Mouse (Mus musculus): ENCODE measurements around the gene Pex11a. TPM values are rescaled to one million over a fixed set of nuclear protein-coding genes. Genes with fewer than 3 reads are reported as not detected.

Pex11a gene
- polyA plus RNA-seq, 1 experiment, result 2.7 TPM

DNA sequence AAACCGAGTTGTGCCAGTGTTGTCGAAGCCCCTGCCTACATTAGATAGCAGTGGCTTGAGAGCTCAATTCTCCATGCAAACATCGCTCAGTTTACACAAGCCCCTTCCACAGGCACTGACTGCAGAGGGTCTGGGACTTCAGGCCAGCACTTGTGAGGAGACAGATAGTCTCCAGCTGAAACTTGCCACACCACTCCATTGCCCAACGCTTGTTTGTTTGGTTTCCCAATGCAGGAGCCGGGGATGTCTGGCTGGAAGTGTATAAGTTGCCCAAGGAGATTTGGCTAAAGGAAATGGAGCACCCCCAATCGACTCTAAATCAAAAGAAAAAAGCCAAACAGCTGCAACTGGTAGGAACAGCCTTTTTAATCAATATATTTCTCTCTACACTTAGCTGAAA is 15.2 kb upstream of the Pex11a start:
- no peaks in the 10 kb centered on the region for H3K4me1 ChIP-seq (ENCODE audit: control insufficient read depth, insufficient read depth, insufficient read length)
- no peak for DNase-seq (ENCODE audit: low read depth in 1 of 2, low spot score in 2 of 2)
- H3K27me3 ChIP-seq (ENCODE audit: control insufficient read depth, insufficient read depth, low read length), result no peaks in the 10 kb centered on the region
- no peaks in the 10 kb centered on the region for H3K36me3 ChIP-seq (ENCODE audit: control insufficient read depth, insufficient read depth, low read length)
- 76% methylated on average over 6 of the region's 6 CpGs for WGBS
- no peak overlapping the region for H3K4me3 ChIP-seq (ENCODE audit: extremely low read depth, insufficient read depth, insufficient read length)
- TF ChIP-seq CTCF (IDR thresholded peaks at IDR 0.05; ENCODE audit: extremely low read depth, insufficient read depth, insufficient read length, insufficient replicate concordance) (no peak), POLR2A (IDR thresholded peaks at IDR 0.05; ENCODE audit: low read depth, low read length) (no peak)
- no peak overlapping the region for H3K27ac ChIP-seq (ENCODE audit: insufficient read depth, low read length)

DNA sequence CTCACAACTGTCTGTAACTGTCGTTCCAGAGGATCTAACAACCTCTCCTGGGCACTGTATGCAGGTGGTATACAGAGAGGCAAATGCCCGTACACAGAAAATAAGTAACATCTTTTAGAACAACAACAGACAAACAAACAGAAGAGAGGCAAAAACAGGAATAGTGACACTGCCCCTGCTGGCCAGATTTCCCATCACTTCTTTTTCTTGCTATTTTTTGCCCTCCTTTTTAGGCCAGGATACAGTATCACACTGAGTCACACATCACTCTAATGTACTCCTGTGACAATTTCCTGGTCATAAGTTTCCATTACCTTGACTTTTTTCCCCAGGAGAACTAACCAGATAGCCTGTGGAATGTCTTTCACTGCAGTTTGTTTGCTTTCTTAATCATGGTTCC is 13.4 kb upstream of the Pex11a start:
- H3K27me3 ChIP-seq (ENCODE audit: control insufficient read depth, insufficient read depth, low read length), result no peaks in the 10 kb centered on the region
- H3K4me1 ChIP-seq (ENCODE audit: control insufficient read depth, insufficient read depth, insufficient read length), result no peaks in the 10 kb centered on the region
- no peak overlapping the region for H3K4me3 ChIP-seq (ENCODE audit: extremely low read depth, insufficient read depth, insufficient read length)
- H3K27ac ChIP-seq (ENCODE audit: insufficient read depth, low read length), result no peak overlapping the region
- TF ChIP-seq CTCF (IDR thresholded peaks at IDR 0.05; ENCODE audit: extremely low read depth, insufficient read depth, insufficient read length, insufficient replicate concordance), result no peak
- no peak for TF ChIP-seq POLR2A (IDR thresholded peaks at IDR 0.05; ENCODE audit: low read depth, low read length)
- no peak for DNase-seq (ENCODE audit: low read depth in 1 of 2, low spot score in 2 of 2)
- 56% methylated on average over 2 of the region's 2 CpGs for WGBS
- no peaks in the 10 kb centered on the region for H3K36me3 ChIP-seq (ENCODE audit: control insufficient read depth, insufficient read depth, low read length)

DNA sequence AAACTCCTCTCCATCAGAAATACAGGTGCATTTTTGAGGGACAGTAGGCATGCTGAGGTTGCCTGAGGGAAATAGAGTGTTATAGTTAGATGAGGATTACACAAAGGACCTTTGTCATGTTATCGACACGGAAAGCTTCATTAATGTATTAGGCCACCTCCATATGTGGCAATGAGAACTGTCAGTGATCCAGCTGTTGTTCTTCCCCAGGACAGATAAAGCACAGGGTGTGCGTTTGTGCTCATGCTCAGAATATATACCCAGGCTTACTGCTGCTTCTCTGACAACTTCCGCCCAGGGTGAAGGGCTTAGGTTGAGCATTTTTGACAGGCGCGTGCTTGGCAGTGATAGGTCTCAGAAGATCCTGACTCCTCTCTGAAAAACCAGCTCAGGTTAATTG is 6.6 kb upstream of the Pex11a start:
- WGBS, result 96% methylated on average over 6 of the region's 6 CpGs
- H3K4me1 ChIP-seq (ENCODE audit: control insufficient read depth, insufficient read depth, insufficient read length), result no peaks in the 10 kb centered on the region
- no peaks in the 10 kb centered on the region for H3K27me3 ChIP-seq (ENCODE audit: control insufficient read depth, insufficient read depth, low read length)
- DNase-seq (ENCODE audit: low read depth in 1 of 2, low spot score in 2 of 2), result no peak
- TF ChIP-seq POLR2A (IDR thresholded peaks at IDR 0.05; ENCODE audit: low read depth, low read length) (no peak), CTCF (IDR thresholded peaks at IDR 0.05; ENCODE audit: extremely low read depth, insufficient read depth, insufficient read length, insufficient replicate concordance) (no peak)
- no peak overlapping the region for H3K4me3 ChIP-seq (ENCODE audit: extremely low read depth, insufficient read depth, insufficient read length)
- no peak overlapping the region for H3K27ac ChIP-seq (ENCODE audit: insufficient read depth, low read length)
- no peaks in the 10 kb centered on the region for H3K36me3 ChIP-seq (ENCODE audit: control insufficient read depth, insufficient read depth, low read length)

DNA sequence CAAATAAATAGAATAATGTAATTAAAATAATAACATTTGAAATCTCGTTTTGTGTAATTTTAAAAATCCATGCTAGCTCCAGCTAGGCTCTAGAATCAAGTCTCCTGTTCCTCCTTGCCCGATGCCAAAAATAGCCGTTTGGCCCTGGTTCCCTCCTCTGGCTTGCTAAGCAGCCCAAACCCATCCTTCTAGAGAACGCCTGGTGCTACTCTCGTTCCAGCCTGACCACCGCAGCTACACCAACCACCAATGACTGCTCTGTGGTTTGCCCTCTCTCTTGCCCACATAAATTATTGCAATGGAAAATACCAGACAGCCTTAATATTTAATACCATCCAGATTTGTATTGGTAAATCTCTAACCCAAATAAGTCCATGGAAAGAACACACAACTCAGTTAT is 4.7 kb upstream of the Pex11a start:
- no peak for DNase-seq (ENCODE audit: low read depth in 1 of 2, low spot score in 2 of 2)
- H3K27me3 ChIP-seq (ENCODE audit: control insufficient read depth, insufficient read depth, low read length), result no peaks in the 10 kb centered on the region
- WGBS, result 55% methylated on average over 6 of the region's 6 CpGs
- H3K27ac ChIP-seq (ENCODE audit: insufficient read depth, low read length), result no peak overlapping the region
- TF ChIP-seq POLR2A (IDR thresholded peaks at IDR 0.05; ENCODE audit: low read depth, low read length) (no peak), CTCF (IDR thresholded peaks at IDR 0.05; ENCODE audit: extremely low read depth, insufficient read depth, insufficient read length, insufficient replicate concordance) (no peak)
- H3K36me3 ChIP-seq (ENCODE audit: control insufficient read depth, insufficient read depth, low read length), result no peaks in the 10 kb centered on the region
- H3K4me3 ChIP-seq (ENCODE audit: extremely low read depth, insufficient read depth, insufficient read length), result no peak overlapping the region
- peaks cover 5% of the 10 kb centered on the region; the same call in 1 of the 2 replicates for H3K4me1 ChIP-seq (ENCODE audit: control insufficient read depth, insufficient read depth, insufficient read length)

GRCm38 (mm10) chr7:79744585-79744984 is 1.7 kb upstream of the Pex11a start:
- TF ChIP-seq POLR2A (IDR thresholded peaks at IDR 0.05; ENCODE audit: low read depth, low read length) (no peak), CTCF (IDR thresholded peaks at IDR 0.05; ENCODE audit: extremely low read depth, insufficient read depth, insufficient read length, insufficient replicate concordance) (no peak)
- Histone ChIP-seq H3K36me3 (ENCODE audit: control insufficient read depth, insufficient read depth, low read length) (no peaks in the 10 kb centered on the region), H3K4me1 (ENCODE audit: control insufficient read depth, insufficient read depth, insufficient read length) (peaks cover 5% of the 10 kb centered on the region; the same call in 1 of the 2 replicates), H3K27ac (ENCODE audit: insufficient read depth, low read length) (no peak overlapping the region), H3K27me3 (ENCODE audit: control insufficient read depth, insufficient read depth, low read length) (no peaks in the 10 kb centered on the region), H3K4me3 (ENCODE audit: extremely low read depth, insufficient read depth, insufficient read length) (no peak overlapping the region)
- 23% methylated on average over 5 of the region's 5 CpGs for WGBS
- DNase-seq (ENCODE audit: low read depth in 1 of 2, low spot score in 2 of 2), result no peak

GRCm38 (mm10) chr7:79744051-79744450 is 1.1 kb upstream of the Pex11a start:
- no peak for DNase-seq (ENCODE audit: low read depth in 1 of 2, low spot score in 2 of 2)
- peaks cover 5% of the 10 kb centered on the region; the same call in 1 of the 2 replicates for H3K4me1 ChIP-seq (ENCODE audit: control insufficient read depth, insufficient read depth, insufficient read length)
- 91% methylated on average over 9 of the region's 9 CpGs for WGBS
- H3K27me3 ChIP-seq (ENCODE audit: control insufficient read depth, insufficient read depth, low read length), result no peaks in the 10 kb centered on the region
- TF ChIP-seq POLR2A (IDR thresholded peaks at IDR 0.05; ENCODE audit: low read depth, low read length) (no peak), CTCF (IDR thresholded peaks at IDR 0.05; ENCODE audit: extremely low read depth, insufficient read depth, insufficient read length, insufficient replicate concordance) (no peak)
- H3K27ac ChIP-seq (ENCODE audit: insufficient read depth, low read length), result no peak overlapping the region
- no peak overlapping the region for H3K4me3 ChIP-seq (ENCODE audit: extremely low read depth, insufficient read depth, insufficient read length)
- no peaks in the 10 kb centered on the region for H3K36me3 ChIP-seq (ENCODE audit: control insufficient read depth, insufficient read depth, low read length)

GRCm38 (mm10) chr7:79742277-79742658 is 663 bp downstream of the Pex11a start:
- Histone ChIP-seq H3K4me3 (ENCODE audit: extremely low read depth, insufficient read depth, insufficient read length) (peak overlapping the region; percentile 70), H3K4me1 (ENCODE audit: control insufficient read depth, insufficient read depth, insufficient read length) (peaks cover 5% of the 10 kb centered on the region; the same call in 1 of the 2 replicates), H3K27ac (ENCODE audit: insufficient read depth, low read length) (no peak overlapping the region), H3K27me3 (ENCODE audit: control insufficient read depth, insufficient read depth, low read length) (no peaks in the 10 kb centered on the region), H3K36me3 (ENCODE audit: control insufficient read depth, insufficient read depth, low read length) (no peaks in the 10 kb centered on the region)
- DNase-seq (ENCODE audit: low read depth in 1 of 2, low spot score in 2 of 2), result no peak
- TF ChIP-seq CTCF (IDR thresholded peaks at IDR 0.05; ENCODE audit: extremely low read depth, insufficient read depth, insufficient read length, insufficient replicate concordance) (no peak), POLR2A (IDR thresholded peaks at IDR 0.05; ENCODE audit: low read depth, low read length) (no peak)
- WGBS, result 7% methylated on average over 11 of the region's 11 CpGs
